Mouse (Mus musculus): ENCODE measurements around the gene Rhbg. TPM values are rescaled to one million over a fixed set of nuclear protein-coding genes. Genes with fewer than 3 reads are reported as not detected.
"Not testable (repeated sequence)": the region's sequence is repeated elsewhere in the genome, so short reads cannot be mapped to it uniquely, and the experiment has no call there.

Gene Rhbg
- polyA plus RNA-seq (2016; fragmentation: Nextera tagmentation; extraction: Ambion mirVana) = 1.3 TPM in 2 replicates

DNA sequence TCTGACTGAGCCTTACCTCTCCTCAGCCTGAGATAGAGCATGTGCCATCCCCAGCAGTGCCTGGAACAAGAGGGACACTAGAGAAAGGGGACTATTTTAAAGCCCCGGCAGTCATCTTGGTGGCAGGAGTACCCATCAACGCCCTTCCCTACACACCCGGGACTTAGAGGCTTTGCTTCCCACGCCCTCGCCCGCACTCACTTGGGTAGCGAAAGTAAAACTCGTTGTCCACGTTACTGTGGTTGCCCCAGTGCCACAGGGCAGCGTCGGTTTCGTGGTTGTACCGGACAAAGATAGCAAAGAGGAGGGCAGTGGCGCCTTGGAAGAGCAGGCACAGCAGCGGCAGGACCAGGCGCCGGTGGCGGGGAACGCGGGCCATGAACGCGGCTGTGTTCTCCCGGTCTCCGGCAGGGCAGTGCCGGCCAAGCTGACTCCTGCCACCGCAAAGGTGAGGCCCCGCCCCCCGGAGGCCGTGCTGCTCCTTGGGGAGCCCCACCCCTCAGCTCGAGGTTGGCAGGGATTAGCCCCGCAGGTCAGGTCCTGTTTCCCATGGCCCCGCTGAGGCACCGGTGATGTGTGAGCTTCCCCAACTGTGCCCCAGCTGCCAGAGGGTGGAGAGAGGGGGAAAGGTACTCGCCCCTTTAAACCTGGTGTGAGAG, at the start of gene Rhbg:
Gene Rhbg (minus strand): TSS at position 442 of the 659 bp plus-strand sequence.
- H3K9ac ChIP-seq (replicated peaks) = peak within 1 kb of the TSS; percentile 58
- no peaks in the 10 kb centered on the region for H3K9me3 ChIP-seq
- H3K4me2 ChIP-seq = peak within 1 kb of the TSS; percentile 71
- H3K27ac ChIP-seq = no peak within 1 kb of the TSS
- H3K4me1 ChIP-seq (replicated peaks) = peaks cover 9% of the 10 kb centered on the region
- no peaks in the 10 kb centered on the region for H3K36me3 ChIP-seq
- peak within 1 kb of the TSS; percentile 42 for H3K4me3 ChIP-seq (replicated peaks)
- no peak for ATAC-seq (ENCODE audit: insufficient number of reproducible peaks, insufficient read depth, low FRiP score, low TSS enrichment, low read depth)
- H3K27me3 ChIP-seq = peaks cover 56% of the 10 kb centered on the region
- 2% methylated on average over 34 of the region's 34 CpGs for WGBS

DNA sequence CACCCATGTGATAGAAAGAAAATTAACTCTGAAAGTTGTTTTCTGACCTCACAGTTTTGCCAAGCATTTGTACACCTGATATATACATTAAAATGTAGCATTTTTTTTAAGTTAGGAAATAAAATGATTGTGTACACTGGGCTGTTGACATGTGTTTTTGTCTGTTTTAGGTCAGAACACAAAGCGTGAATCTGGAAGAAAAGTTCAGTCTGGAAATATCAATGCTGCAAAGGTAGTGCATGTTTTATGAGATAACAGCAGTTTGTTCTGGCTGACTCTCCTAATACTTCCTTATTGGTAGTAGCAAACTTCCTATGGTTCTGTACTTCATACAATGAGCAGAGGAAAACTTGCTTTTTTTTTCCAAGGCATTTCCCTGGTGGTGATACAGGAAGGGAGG, 44.7 kb upstream of the Rhbg start:
- Histone ChIP-seq H3K9ac (replicated peaks) (no peak overlapping the region), H3K4me3 (replicated peaks) (no peak overlapping the region), H3K27me3 (no peaks in the 10 kb centered on the region), H3K9me3 (no peaks in the 10 kb centered on the region), H3K4me2 (no peak overlapping the region), H3K36me3 (peaks cover 52% of the 10 kb centered on the region), H3K27ac (no peak overlapping the region), H3K4me1 (replicated peaks) (peaks cover 16% of the 10 kb centered on the region)
- 94% methylated on average over 1 of the region's 1 CpGs for whole genome bisulfite sequencing
- no peak for ATAC-seq (ENCODE audit: insufficient number of reproducible peaks, insufficient read depth, low FRiP score, low TSS enrichment, low read depth)

DNA sequence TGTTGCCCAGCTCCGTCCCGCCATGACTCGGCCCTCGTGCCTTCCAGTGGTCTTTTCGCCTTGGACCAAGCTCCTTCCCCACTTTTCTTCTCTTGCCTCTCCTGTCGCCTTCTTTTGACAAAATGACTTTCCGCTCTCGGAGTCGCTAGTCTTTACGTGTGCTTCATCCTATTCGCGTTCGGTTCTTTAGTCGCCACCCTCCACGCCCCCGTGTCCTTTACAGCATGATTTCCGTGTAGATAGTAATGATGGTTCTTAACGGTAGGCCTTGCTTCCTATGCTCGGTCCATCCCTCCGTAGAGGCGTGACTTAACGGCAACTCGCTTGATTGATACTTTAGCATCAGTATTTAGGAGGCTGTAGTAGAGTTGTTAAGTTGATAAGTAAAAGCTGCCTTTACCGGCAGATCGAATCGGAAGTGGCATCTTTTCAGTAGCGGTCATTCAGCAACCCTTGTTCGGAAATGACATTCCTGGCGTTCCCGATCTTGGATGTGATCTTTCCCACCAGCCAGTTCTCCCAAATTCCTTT, 42.9 kb upstream of the Rhbg start:
- H3K4me2 ChIP-seq = peak overlapping the region; percentile 89
- ATAC-seq (ENCODE audit: insufficient number of reproducible peaks, insufficient read depth, low FRiP score, low TSS enrichment, low read depth) = no peak
- peaks cover 36% of the 10 kb centered on the region for H3K36me3 ChIP-seq
- peak overlapping the region; percentile 90 for H3K27ac ChIP-seq
- under 1% methylated on average over 30 of the region's 30 CpGs for WGBS
- peaks cover 16% of the 10 kb centered on the region for H3K4me1 ChIP-seq (replicated peaks)
- no peaks in the 10 kb centered on the region for H3K9me3 ChIP-seq
- peak overlapping the region; percentile 73 for H3K4me3 ChIP-seq (replicated peaks)
- no peaks in the 10 kb centered on the region for H3K27me3 ChIP-seq
- peak overlapping the region; percentile 76 for H3K9ac ChIP-seq (replicated peaks)

DNA sequence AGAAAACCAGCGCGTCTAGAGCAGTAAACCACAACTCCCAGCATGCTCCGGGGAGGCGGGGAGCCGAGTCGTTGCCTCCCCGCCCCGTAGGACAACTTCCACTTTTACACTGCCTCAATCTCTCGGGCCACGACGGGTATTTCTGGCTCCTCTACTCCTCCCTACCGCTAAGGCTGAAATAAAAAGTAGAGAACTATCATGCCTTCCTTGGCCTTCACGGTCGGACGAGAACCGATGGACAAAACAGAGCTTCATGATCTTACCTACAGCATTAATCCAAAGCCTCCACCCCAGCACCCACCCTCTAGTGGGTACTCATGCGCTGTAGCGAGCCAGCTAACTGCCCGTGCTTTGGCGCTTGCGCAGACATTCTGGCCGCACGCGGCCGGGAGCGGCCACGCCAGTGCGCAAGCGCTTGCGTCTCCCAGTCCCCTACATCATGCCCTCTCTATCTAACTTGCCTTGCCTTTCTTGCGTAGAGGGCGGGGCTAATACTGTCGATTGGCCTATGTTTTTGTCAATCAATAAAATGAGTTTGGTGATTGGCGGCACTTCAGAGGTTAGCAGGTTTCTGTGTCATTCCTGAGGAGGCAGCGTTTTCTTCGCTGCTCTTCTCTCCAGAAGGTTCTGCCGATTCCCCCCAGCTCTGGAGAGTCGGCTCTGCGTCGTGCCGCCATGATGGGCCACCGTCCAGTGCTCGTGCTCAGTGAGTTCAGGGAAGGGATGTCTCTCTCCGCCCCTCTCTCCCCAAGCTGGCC, 42.2 kb upstream of the Rhbg start, which contains the start of the genes Tsacc and Cct3:
Gene Tsacc (minus strand): TSS at position 439 of the 758 bp plus-strand sequence.
Gene Cct3 (plus strand): TSS at position 556 of the 758 bp plus-strand sequence.
- Histone ChIP-seq H3K4me3 (replicated peaks) (peak within 1 kb of the TSS; percentile 73), H3K27me3 (no peaks in the 10 kb centered on the region), H3K4me1 (replicated peaks) (peaks cover 16% of the 10 kb centered on the region), H3K9ac (replicated peaks) (peak within 1 kb of the TSS; percentile 76), H3K9me3 (no peaks in the 10 kb centered on the region), H3K27ac (peak within 1 kb of the TSS; percentile 90), H3K4me2 (peak within 1 kb of the TSS; percentile 89), H3K36me3 (peaks cover 29% of the 10 kb centered on the region)
- under 1% methylated on average over 44 of the region's 44 CpGs for WGBS
- peak; percentile 99 for ATAC-seq (ENCODE audit: insufficient number of reproducible peaks, insufficient read depth, low FRiP score, low TSS enrichment, low read depth)

DNA sequence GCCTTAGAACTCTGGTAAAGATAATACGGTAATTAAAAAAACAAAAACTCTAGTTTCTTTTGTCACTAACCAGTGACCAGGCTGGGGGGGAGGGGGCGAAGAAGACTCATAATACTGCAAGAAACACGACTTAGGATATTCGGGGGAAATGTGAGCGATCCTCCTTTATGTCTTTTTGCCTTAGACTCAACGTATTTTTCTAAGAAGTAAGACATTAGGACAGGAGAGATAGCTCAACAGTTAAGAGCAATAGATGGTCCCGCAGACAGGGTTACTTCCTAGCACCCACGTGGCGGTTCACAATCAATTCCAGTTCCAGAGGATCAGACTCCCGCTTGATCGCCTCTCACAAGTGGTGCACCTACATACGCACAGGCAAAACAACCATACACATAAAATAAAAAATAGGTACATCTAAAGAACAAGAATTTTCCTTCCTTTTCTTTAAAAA, 41.6 kb upstream of the Rhbg start:
- Histone ChIP-seq H3K27ac (peak overlapping the region; percentile 90), H3K4me3 (replicated peaks) (peak overlapping the region; percentile 73), H3K9ac (replicated peaks) (peak overlapping the region; percentile 64), H3K4me2 (peak overlapping the region; percentile 89), H3K36me3 (peaks cover 23% of the 10 kb centered on the region), H3K27me3 (no peaks in the 10 kb centered on the region), H3K4me1 (replicated peaks) (peaks cover 16% of the 10 kb centered on the region), H3K9me3 (no peaks in the 10 kb centered on the region)
- peak; percentile 8 for ATAC-seq (ENCODE audit: insufficient number of reproducible peaks, insufficient read depth, low FRiP score, low TSS enrichment, low read depth)
- 3% methylated on average over 12 of the region's 12 CpGs for WGBS

DNA sequence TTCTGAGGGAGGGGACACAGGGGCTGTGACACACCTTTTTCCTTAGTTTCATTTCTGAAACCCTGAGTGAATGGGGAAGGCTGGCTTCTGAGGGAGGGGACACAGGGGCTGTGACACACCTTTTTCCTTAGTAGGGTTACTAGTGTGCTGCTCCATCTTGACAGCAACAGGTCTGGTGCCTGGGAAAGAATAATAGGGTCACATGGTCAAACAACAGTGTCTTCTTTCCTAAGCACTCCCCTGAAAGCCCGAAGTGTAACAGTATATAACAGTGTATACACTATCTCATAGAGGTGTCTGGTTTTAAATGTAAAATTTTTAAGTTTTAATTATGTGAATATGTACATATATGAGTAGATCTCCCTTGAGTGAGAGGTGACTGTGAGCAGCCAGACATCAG, 40.8 kb upstream of the Rhbg start:
- Histone ChIP-seq H3K4me1 (replicated peaks) (peaks cover 16% of the 10 kb centered on the region), H3K4me2 (peak overlapping the region; percentile 89), H3K36me3 (peaks cover 15% of the 10 kb centered on the region), H3K4me3 (replicated peaks) (peak overlapping the region; percentile 73; the same call in 1 of the 2 replicates)
- not testable (repeated sequence) for H3K27me3 ChIP-seq; ATAC-seq (ENCODE audit: insufficient number of reproducible peaks, insufficient read depth, low FRiP score, low TSS enrichment, low read depth); H3K9ac ChIP-seq (replicated peaks); H3K27ac ChIP-seq; H3K9me3 ChIP-seq
- WGBS = 76% methylated on average over 1 of the region's 1 CpGs

DNA sequence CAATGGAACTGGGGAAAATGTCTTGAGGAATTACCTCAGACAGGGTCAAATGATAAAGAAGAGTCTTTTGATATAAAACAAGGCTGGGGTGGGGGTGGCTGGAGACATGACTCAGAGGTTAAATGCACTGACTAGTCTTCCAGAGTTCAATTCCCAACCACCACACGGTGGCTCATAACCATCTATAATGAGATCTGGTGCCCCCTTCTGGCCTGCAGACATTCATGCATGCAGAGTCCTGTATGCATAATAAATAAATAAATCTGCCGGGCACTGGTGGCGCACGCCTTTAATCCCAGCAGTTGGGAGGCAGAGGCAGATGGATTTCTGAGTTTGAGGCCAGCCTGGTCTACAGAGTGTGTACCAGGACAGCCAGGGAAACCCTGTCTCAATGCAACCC, 37.5 kb upstream of the Rhbg start:
- Histone ChIP-seq H3K4me1 (replicated peaks) (peaks cover 7% of the 10 kb centered on the region; the same call in 1 of the 2 replicates), H3K27ac (no peak overlapping the region), H3K36me3 (no peaks in the 10 kb centered on the region; the same call in 1 of the 2 replicates), H3K9ac (replicated peaks) (no peak overlapping the region), H3K4me2 (no peak overlapping the region), H3K27me3 (no peaks in the 10 kb centered on the region), H3K4me3 (replicated peaks) (no peak overlapping the region), H3K9me3 (no peaks in the 10 kb centered on the region)
- no peak for ATAC-seq (ENCODE audit: insufficient number of reproducible peaks, insufficient read depth, low FRiP score, low TSS enrichment, low read depth)
- WGBS = 61% methylated on average over 4 of the region's 4 CpGs

DNA sequence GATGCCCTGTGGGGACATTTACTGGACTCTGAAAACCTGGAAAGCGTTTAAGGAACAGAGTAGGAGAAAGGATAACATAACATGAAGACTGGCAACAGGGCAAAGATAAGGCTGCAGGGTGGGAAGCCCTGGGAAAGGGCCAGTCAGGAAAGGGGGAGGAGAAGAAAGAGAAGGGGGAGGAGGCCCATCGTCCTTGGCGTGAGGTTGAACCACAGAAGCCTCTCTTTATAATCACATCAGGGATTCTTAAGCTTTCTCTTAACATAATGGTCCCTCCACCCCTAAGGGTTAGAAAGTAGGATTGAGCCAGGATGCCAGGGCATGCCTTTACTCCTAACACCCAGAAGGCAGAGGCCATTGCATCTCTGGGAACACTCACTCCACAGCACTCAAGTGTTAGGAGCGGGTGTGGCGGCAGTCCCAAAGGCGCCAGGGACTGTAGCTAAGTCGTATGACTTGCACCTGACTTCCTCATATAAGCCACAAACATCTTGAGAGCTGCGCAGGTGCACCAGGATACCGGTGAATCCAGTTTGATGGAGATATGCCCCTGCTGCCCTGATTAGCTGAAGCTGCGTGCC, 33.7 kb upstream of the Rhbg start:
- WGBS = 91% methylated on average over 9 of the region's 10 CpGs

DNA sequence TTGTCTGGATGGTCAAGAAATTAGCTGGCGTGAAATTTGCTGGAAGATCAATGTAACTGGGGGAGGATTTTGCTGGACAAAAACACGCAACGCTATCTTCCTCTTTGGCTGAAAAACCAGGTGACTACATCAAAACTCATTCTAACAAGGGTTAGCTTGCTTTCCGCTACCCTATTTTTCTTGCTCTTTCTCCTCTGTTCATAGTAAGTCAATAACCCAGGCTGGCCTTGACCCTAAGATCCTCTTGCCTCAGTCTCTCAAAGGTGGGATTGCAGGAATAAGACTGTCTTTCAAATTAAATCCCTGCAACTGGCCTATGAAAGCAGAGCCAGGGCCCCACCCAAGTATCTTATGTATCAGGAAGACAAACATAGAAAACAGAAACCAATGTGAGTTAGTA, 32.6 kb upstream of the Rhbg start, which contains the start of gene Gm38392:
Gene Gm38392 (minus strand): TSS at position 101 of the 400 bp plus-strand sequence.
- 96% methylated on average over 4 of the region's 4 CpGs for WGBS
- Histone ChIP-seq H3K9ac (replicated peaks) (no peak within 1 kb of the TSS), H3K36me3 (peaks cover 10% of the 10 kb centered on the region; the same call in 1 of the 2 replicates), H3K4me1 (replicated peaks) (no peaks in the 10 kb centered on the region), H3K9me3 (no peaks in the 10 kb centered on the region), H3K27me3 (no peaks in the 10 kb centered on the region), H3K4me3 (replicated peaks) (no peak within 1 kb of the TSS), H3K4me2 (no peak within 1 kb of the TSS), H3K27ac (no peak within 1 kb of the TSS)
- no peak for ATAC-seq (ENCODE audit: insufficient number of reproducible peaks, insufficient read depth, low FRiP score, low TSS enrichment, low read depth)

More for the DNA sequence above, 33.7 kb upstream of the Rhbg start:
- not testable (repeated sequence) for H3K9me3 ChIP-seq; H3K9ac ChIP-seq (replicated peaks); H3K27ac ChIP-seq; ATAC-seq (ENCODE audit: insufficient number of reproducible peaks, insufficient read depth, low FRiP score, low TSS enrichment, low read depth); H3K4me2 ChIP-seq; H3K4me1 ChIP-seq (replicated peaks); H3K27me3 ChIP-seq; H3K36me3 ChIP-seq; H3K4me3 ChIP-seq (replicated peaks)

DNA sequence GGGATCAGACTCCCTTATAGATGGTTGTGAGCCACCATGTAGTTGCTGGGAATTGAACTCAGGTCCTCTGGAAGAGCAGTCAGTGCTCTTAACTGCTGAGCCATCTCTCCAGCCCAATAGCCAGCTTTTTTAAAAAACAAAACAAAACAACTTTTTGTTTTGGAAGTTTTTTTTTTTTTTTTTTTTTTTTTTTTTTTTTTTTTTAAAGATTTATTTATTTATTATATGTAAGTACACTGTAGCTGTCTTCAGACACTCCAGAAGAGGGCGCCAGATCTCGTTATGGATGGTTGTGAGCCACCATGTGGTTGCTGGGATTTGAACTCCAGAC, 31.0 kb upstream of the Rhbg start:
- WGBS = 60% methylated on average over 2 of the region's 2 CpGs
- H3K27me3 ChIP-seq; H3K27ac ChIP-seq; H3K4me2 ChIP-seq; H3K9ac ChIP-seq (replicated peaks); H3K9me3 ChIP-seq; H3K4me1 ChIP-seq (replicated peaks); H3K4me3 ChIP-seq (replicated peaks); ATAC-seq (ENCODE audit: insufficient number of reproducible peaks, insufficient read depth, low FRiP score, low TSS enrichment, low read depth); H3K36me3 ChIP-seq: not testable (repeated sequence)
